Mouse (Mus musculus) neural tube, embryonic 11.5 days (tissue): ENCODE results near the gene Dnaja2. TPM values are rescaled to one million over a fixed set of nuclear protein-coding genes. Genes with fewer than 3 reads are reported as not detected.

ENCODE experiments used
- ATAC-seq: fragments of 200-750 bp; cut with Nextera tagmentation; 2 replicates; pipeline ENCODE4 v1.8.0; 2017; ENCODE audit warnings: moderate number of reproducible peaks, mild to moderate bottlenecking, moderate TSS enrichment, moderate library complexity; ENCODE audit not compliant: insufficient read depth, low FRiP score, low TSS enrichment
- DNase-seq: peaks from one replicate; pipeline ENCODE4 v3.0.0-alpha.2; 2015; ENCODE audit warnings: low spot score
- H3K27ac ChIP-seq: fragments of 300-500 bp; sonication (generic); 2 replicates; pipeline ENCODE4 v1.5.1; 2014; ENCODE audit warnings: low read depth, mild to moderate bottlenecking, low read length
- H3K27me3 ChIP-seq: fragments of 300-500 bp; sonication (generic); 2 replicates; pipeline ENCODE4 v1.6.1; 2014; ENCODE audit warnings: mild to moderate bottlenecking, low read length, mixed read lengths; ENCODE audit not compliant: control insufficient read depth, insufficient read depth
- H3K36me3 ChIP-seq: fragments of 300-500 bp; sonication (generic); 2 replicates; pipeline ENCODE4 v1.6.1; 2014; ENCODE audit warnings: mild to moderate bottlenecking, low read length, moderate library complexity, mixed read lengths; ENCODE audit not compliant: control insufficient read depth, insufficient read depth
- H3K4me1 ChIP-seq: fragments of 300-500 bp; sonication (generic); 2 replicates; pipeline ENCODE4 v1.6.1; 2014; ENCODE audit warnings: low read length, mixed read lengths; ENCODE audit not compliant: control insufficient read depth, insufficient read depth
- H3K4me2 ChIP-seq: fragments of 300-500 bp; sonication (generic); 2 replicates; pipeline ENCODE4 v1.6.1; 2014; ENCODE audit warnings: low read depth, mild to moderate bottlenecking, moderate library complexity
- H3K4me3 ChIP-seq: fragments of 300-500 bp; sonication (generic); 2 replicates; pipeline ENCODE4 v1.5.1; 2014; ENCODE audit warnings: low read depth, low read length
- H3K9ac ChIP-seq: fragments of 300-500 bp; sonication (generic); 2 replicates; pipeline ENCODE4 v1.6.1; 2014; ENCODE audit warnings: mild to moderate bottlenecking, low read length
- H3K9me3 ChIP-seq: fragments of 300-500 bp; sonication (generic); 2 replicates; pipeline ENCODE4 v1.6.1; 2016; ENCODE audit warnings: low read length; ENCODE audit not compliant: control insufficient read depth
- WGBS: fragments of 180-500 bp; shearing (Covaris S2); extraction: QIAGEN DNeasy Blood & Tissue Kit; methylation state at CpG from one replicate; pipeline ENCODE4 v1.1.7; 2014; 5-methylcytosine and 5-hydroxymethylcytosine counted together
- polyA plus RNA-seq: library from polyadenylated mRNA; unstranded; fragments of >200 nt; fragmentation: Nextera tagmentation; extraction: Ambion mirVana; gene quantifications from 2 replicates; pipeline ENCODE4 v1.2.1, GENCODE M21; 2014

Gene Dnaja2
- polyA plus RNA-seq, 1 experiment from 2014 or later, result 212 TPM

- H3K4me3 ChIP-seq, result no peak overlapping the region
- H3K9ac ChIP-seq, result no peak overlapping the region
- no peak overlapping the region for H3K4me2 ChIP-seq
- 82% methylated on average over 1 of the region's 1 CpGs for WGBS
- no peaks in the 10 kb centered on the region for H3K27me3 ChIP-seq
- H3K27ac ChIP-seq, result no peak overlapping the region
- H3K9me3 ChIP-seq, result no peaks in the 10 kb centered on the region
- no peak for ATAC-seq
- H3K4me1 ChIP-seq, result no peaks in the 10 kb centered on the region
- no peak for DNase-seq
- H3K36me3 ChIP-seq, result peaks cover 3% of the 10 kb centered on the region; the same call in 1 of the 2 replicates
Measured at GRCm38 (mm10) chr8:85534163-85534562, 21.0 kb downstream of the Dnaja2 start.

- WGBS, result 90% methylated on average over 2 of the region's 2 CpGs
- H3K9me3 ChIP-seq, result no peaks in the 10 kb centered on the region
- no peak overlapping the region for H3K4me3 ChIP-seq
- H3K4me1 ChIP-seq, result no peaks in the 10 kb centered on the region
- DNase-seq (no peak), ATAC-seq (no peak)
- H3K36me3 ChIP-seq, result no peaks in the 10 kb centered on the region
- H3K9ac ChIP-seq, result no peak overlapping the region
- no peaks in the 10 kb centered on the region for H3K27me3 ChIP-seq
- H3K27ac ChIP-seq, result no peak overlapping the region
- H3K4me2 ChIP-seq, result no peak overlapping the region
Measured at GRCm38 (mm10) chr8:85533434-85533833, 21.7 kb downstream of the Dnaja2 start.

GRCm38 (mm10) chr8:85532843-85533242, 22.3 kb downstream of the Dnaja2 start:
- H3K36me3 ChIP-seq, result no peaks in the 10 kb centered on the region
- 91% methylated on average over 4 of the region's 4 CpGs for WGBS

GRCm38 (mm10) chr8:85531471-85531870, 23.7 kb downstream of the Dnaja2 start:
- Histone ChIP-seq H3K4me1 (no peaks in the 10 kb centered on the region), H3K36me3 (no peaks in the 10 kb centered on the region), H3K27ac (no peak overlapping the region), H3K9ac (no peak overlapping the region), H3K4me3 (no peak overlapping the region), H3K27me3 (no peaks in the 10 kb centered on the region), H3K9me3 (no peaks in the 10 kb centered on the region), H3K4me2 (no peak overlapping the region)
- 82% methylated on average over 3 of the region's 3 CpGs for WGBS
- ATAC-seq (no peak), DNase-seq (no peak)

More at GRCm38 (mm10) chr8:85532843-85533242, 22.3 kb downstream of the Dnaja2 start:
- Histone ChIP-seq H3K9me3 (no peaks in the 10 kb centered on the region), H3K9ac (no peak overlapping the region), H3K4me1 (no peaks in the 10 kb centered on the region), H3K4me3 (no peak overlapping the region), H3K27me3 (no peaks in the 10 kb centered on the region), H3K4me2 (no peak overlapping the region), H3K27ac (no peak overlapping the region)
- DNase-seq (no peak), ATAC-seq (no peak)

- H3K4me2 ChIP-seq, result no peak overlapping the region
- H3K36me3 ChIP-seq, result no peaks in the 10 kb centered on the region
- H3K27ac ChIP-seq, result no peak overlapping the region
- WGBS, result 96% methylated on average over 1 of the region's 1 CpGs
- H3K9ac ChIP-seq, result no peak overlapping the region
- no peaks in the 10 kb centered on the region for H3K4me1 ChIP-seq
- no peaks in the 10 kb centered on the region for H3K9me3 ChIP-seq
- no peaks in the 10 kb centered on the region for H3K27me3 ChIP-seq
- H3K4me3 ChIP-seq, result no peak overlapping the region
- no peak for ATAC-seq
- no peak for DNase-seq
Measured at GRCm38 (mm10) chr8:85530717-85531116, 24.4 kb downstream of the Dnaja2 start.

- no peak overlapping the region for H3K27ac ChIP-seq
- no peaks in the 10 kb centered on the region for H3K9me3 ChIP-seq
- H3K4me3 ChIP-seq, result no peak overlapping the region
- ATAC-seq (no peak), DNase-seq (no peak)
- no peak overlapping the region for H3K4me2 ChIP-seq
- H3K27me3 ChIP-seq, result no peaks in the 10 kb centered on the region
- no peaks in the 10 kb centered on the region; the same call in 1 of the 2 replicates for H3K36me3 ChIP-seq
- no peak overlapping the region for H3K9ac ChIP-seq
- no peaks in the 10 kb centered on the region for H3K4me1 ChIP-seq
- 77% methylated on average over 3 of the region's 3 CpGs for WGBS
Measured at GRCm38 (mm10) chr8:85528959-85529358, 26.2 kb downstream of the Dnaja2 start.

- WGBS, result 39% methylated on average over 6 of the region's 6 CpGs
- peak; percentile 63 for DNase-seq
- H3K27me3 ChIP-seq, result no peaks in the 10 kb centered on the region
- no peak overlapping the region for H3K4me2 ChIP-seq
- no peak overlapping the region for H3K4me3 ChIP-seq
- peaks cover 4% of the 10 kb centered on the region; the same call in 1 of the 2 replicates for H3K36me3 ChIP-seq
- H3K9me3 ChIP-seq, result no peaks in the 10 kb centered on the region
- H3K27ac ChIP-seq, result no peak overlapping the region
- ATAC-seq, result no peak
- no peak overlapping the region for H3K9ac ChIP-seq
- H3K4me1 ChIP-seq, result no peaks in the 10 kb centered on the region
Measured at GRCm38 (mm10) chr8:85526105-85526504, 29.0 kb downstream of the Dnaja2 start.

GRCm38 (mm10) chr8:85524086-85524485, 31.1 kb downstream of the Dnaja2 start:
- Histone ChIP-seq H3K27me3 (no peaks in the 10 kb centered on the region), H3K27ac (no peak overlapping the region), H3K9ac (no peak overlapping the region), H3K9me3 (no peaks in the 10 kb centered on the region), H3K4me1 (no peaks in the 10 kb centered on the region), H3K4me3 (no peak overlapping the region), H3K36me3 (peaks cover 4% of the 10 kb centered on the region), H3K4me2 (no peak overlapping the region)
- no peak for ATAC-seq
- WGBS, result 95% methylated on average over 7 of the region's 7 CpGs
- DNase-seq, result no peak

GRCm38 (mm10) chr8:85521332-85521731, 33.8 kb downstream of the Dnaja2 start:
- no peaks in the 10 kb centered on the region for H3K9me3 ChIP-seq
- H3K36me3 ChIP-seq, result peaks cover 6% of the 10 kb centered on the region
- no peak overlapping the region for H3K9ac ChIP-seq
- ATAC-seq, result no peak
- H3K4me3 ChIP-seq, result no peak overlapping the region
- 91% methylated on average over 8 of the region's 8 CpGs for WGBS
- H3K27ac ChIP-seq, result no peak overlapping the region
- no peaks in the 10 kb centered on the region for H3K4me1 ChIP-seq
- no peak overlapping the region for H3K4me2 ChIP-seq
- DNase-seq, result no peak
- no peaks in the 10 kb centered on the region for H3K27me3 ChIP-seq
